Comparison of ENCODE assay signal across 27 mouse cellular contexts in genomic region chr3:149437763-149438162, GRCm38 (mm10).
DNase-seq lines count a peak whose midpoint lies in the region; ATAC-seq and TF ChIP-seq lines count a peak whose summit lies in the region.
"Had no signal": no experiment of that assay in that cellular context is flagged by ENCODE, and none has a peak within 500 bp of the region (broad histone marks: within the 10 kb centered on the region; RNA-seq: fewer than 3 reads in every experiment).

No protein-coding gene starts in this region.

- peak; percentile 59; the same call in 1 of the 2 replicates for ATAC-seq in hindbrain, postnatal 0 days
- ATAC-seq: forebrain, embryonic 13.5 days; intestine, embryonic 15.5 days; midbrain, embryonic 13.5 days had no signal

- H3K9me3 ChIP-seq in hindbrain, postnatal 0 days (ENCODE audit: low read length): no peaks in the 10 kb centered on the region
- no peaks in the 10 kb centered on the region for H3K9me3 ChIP-seq in hindbrain, embryonic 10.5 days
- no peaks in the 10 kb centered on the region for H3K9me3 ChIP-seq in embryonic facial prominence, embryonic 10.5 days
- H3K9me3 ChIP-seq: forebrain, embryonic 13.5 days; heart, embryonic 13.5 days; intestine, embryonic 15.5 days; limb, embryonic 15.5 days; liver, embryonic 15.5 days; midbrain, embryonic 13.5 days; neural tube, embryonic 15.5 days; stomach, embryonic 15.5 days had no signal

- no peaks in the 10 kb centered on the region for H3K79me2 ChIP-seq in liver, adult 2 months (ENCODE audit: control insufficient read depth, insufficient read depth, low read length)

- no peak overlapping the region for H3K4me2 ChIP-seq in hindbrain, postnatal 0 days (ENCODE audit: low read depth, low read length)
- H3K4me2 ChIP-seq: forebrain, embryonic 13.5 days; heart, embryonic 13.5 days; hindbrain, embryonic 14.5 days; intestine, embryonic 15.5 days; limb, embryonic 15.5 days; liver, embryonic 15.5 days; lung, embryonic 14.5 days; midbrain, embryonic 13.5 days; neural tube, embryonic 15.5 days; stomach, embryonic 15.5 days had no signal

- H3K36me3 ChIP-seq in hindbrain, postnatal 0 days (ENCODE audit: insufficient read depth, low read length): no peaks in the 10 kb centered on the region
- H3K36me3 ChIP-seq in hindbrain, embryonic 10.5 days: no peaks in the 10 kb centered on the region
- no peaks in the 10 kb centered on the region for H3K36me3 ChIP-seq in liver, adult 2 months (ENCODE audit: control insufficient read depth, insufficient read depth, low read length)
- H3K36me3 ChIP-seq in embryonic facial prominence, embryonic 10.5 days (replicated peaks): no peaks in the 10 kb centered on the region
- H3K36me3 ChIP-seq: heart, embryonic 13.5 days; intestine, embryonic 15.5 days; limb, embryonic 15.5 days; liver, embryonic 15.5 days; midbrain, embryonic 13.5 days; neural tube, embryonic 15.5 days; stomach, embryonic 15.5 days had no signal

- no peak overlapping the region for H3K27ac ChIP-seq in hindbrain, postnatal 0 days
- no peak overlapping the region for H3K27ac ChIP-seq in hindbrain, embryonic 10.5 days
- H3K27ac ChIP-seq in liver, adult 2 months (replicated peaks; ENCODE audit: insufficient read depth, low read depth, low read length): peak overlapping the region; percentile 66
- H3K27ac ChIP-seq in embryonic facial prominence, embryonic 10.5 days (replicated peaks): 0 out of 2 replicates have a peak overlapping the region, but pooled peaks have one; percentile 24
- H3K27ac ChIP-seq: forebrain, embryonic 13.5 days; heart, embryonic 13.5 days; hindbrain, embryonic 14.5 days; intestine, embryonic 15.5 days; limb, embryonic 15.5 days; liver, embryonic 15.5 days; midbrain, embryonic 13.5 days; neural tube, embryonic 15.5 days; stomach, embryonic 15.5 days had no signal

- H3K4me1 ChIP-seq in hindbrain, postnatal 0 days (ENCODE audit: insufficient read depth, low read length): no peaks in the 10 kb centered on the region
- peaks cover 5% of the 10 kb centered on the region; the same call in 1 of the 2 replicates for H3K4me1 ChIP-seq in hindbrain, embryonic 10.5 days (replicated peaks)
- peaks cover 2% of the 10 kb centered on the region; the same call in 1 of the 2 replicates for H3K4me1 ChIP-seq in liver, adult 2 months (ENCODE audit: control insufficient read depth, insufficient read depth, low read length)
- H3K4me1 ChIP-seq in embryonic facial prominence, embryonic 10.5 days: peaks cover 14% of the 10 kb centered on the region
- H3K4me1 ChIP-seq: forebrain, embryonic 13.5 days; intestine, embryonic 15.5 days; limb, embryonic 15.5 days; liver, embryonic 15.5 days; neural tube, embryonic 15.5 days; stomach, embryonic 15.5 days had no signal

- no peak for TF ChIP-seq POLR2A in liver, adult 2 months (IDR thresholded peaks at IDR 0.05; ENCODE audit: extremely low read depth, insufficient read depth, low read length)

- TF ChIP-seq CTCF in hindbrain, postnatal 0 days (IDR thresholded peaks at IDR 0.05; ENCODE audit: low read depth): no peak
- no peak for TF ChIP-seq CTCF in liver, adult 2 months (IDR thresholded peaks at IDR 0.05; ENCODE audit: low read depth, low read length)

- H3K9ac ChIP-seq in hindbrain, postnatal 0 days (replicated peaks; ENCODE audit: low read length): no peak overlapping the region
- H3K9ac ChIP-seq in liver, adult 2 months (ENCODE audit: low read depth, low read length): peak overlapping the region; percentile 36
- H3K9ac ChIP-seq: forebrain, embryonic 13.5 days; heart, embryonic 13.5 days; hindbrain, embryonic 14.5 days; intestine, embryonic 15.5 days; limb, embryonic 15.5 days; liver, embryonic 15.5 days; lung, embryonic 14.5 days; midbrain, embryonic 13.5 days; neural tube, embryonic 15.5 days; stomach, embryonic 15.5 days had no signal

- 67% methylated on average over 7 of the region's 8 CpGs for WGBS in hindbrain, postnatal 0 days
- 79% methylated on average over 8 of the region's 8 CpGs for WGBS in hindbrain, embryonic 10.5 days
- WGBS in liver, adult 2 months: 25% methylated on average over 8 of the region's 8 CpGs
- WGBS in embryonic facial prominence, embryonic 10.5 days: 81% methylated on average over 8 of the region's 8 CpGs

- no peaks in the 10 kb centered on the region for H3K27me3 ChIP-seq in hindbrain, postnatal 0 days (ENCODE audit: insufficient read depth, low read length)
- peaks cover 7% of the 10 kb centered on the region; the same call in 1 of the 2 replicates for H3K27me3 ChIP-seq in hindbrain, embryonic 10.5 days (ENCODE audit: insufficient read depth, poor library complexity, severe bottlenecking)
- H3K27me3 ChIP-seq in liver, adult 2 months (ENCODE audit: control insufficient read depth, insufficient read depth, low read length): no peaks in the 10 kb centered on the region
- H3K27me3 ChIP-seq in embryonic facial prominence, embryonic 10.5 days (replicated peaks; ENCODE audit: low read depth, poor library complexity, severe bottlenecking): peaks cover 6% of the 10 kb centered on the region; the same call in 1 of the 2 replicates
- H3K27me3 ChIP-seq: forebrain, embryonic 13.5 days; heart, embryonic 13.5 days; intestine, embryonic 15.5 days; limb, embryonic 15.5 days; liver, embryonic 15.5 days; midbrain, embryonic 13.5 days; neural tube, embryonic 15.5 days; stomach, embryonic 15.5 days had no signal

- DNase-seq in heart, adult 9 months (ENCODE audit: low spot score in 2 of 2): peak; percentile 6 to 19
- no peak for DNase-seq in heart, adult 8-10 months (ENCODE audit: low spot score)
- peak; percentile 20 for DNase-seq in hindbrain, postnatal 0 days (ENCODE audit: low spot score)
- no peak for DNase-seq in hindbrain, embryonic 10.5 days (ENCODE audit: low spot score)
- peak; percentile 95 for DNase-seq in liver, adult 2 months (ENCODE audit: extremely low read depth, low read depth, low spot score)
- no peak for DNase-seq in liver
- no peak for DNase-seq in embryonic facial prominence, embryonic 10.5 days (ENCODE audit: low spot score)
- DNase-seq in ovary, postnatal 14 days (ENCODE audit: low spot score): no peak
- DNase-seq: adrenal gland, postnatal 25 days; B cell, adult 2 months; cerebellum, adult 11-12 months; cerebellum, adult 9-11 months; embryo, embryonic 11 days; heart, postnatal 14 days; kidney, postnatal 4 days; right cerebral cortex, postnatal 25 days had no signal

- H3K4me3 ChIP-seq in hindbrain, postnatal 0 days (ENCODE audit: low read length): no peak overlapping the region
- H3K4me3 ChIP-seq in hindbrain, embryonic 10.5 days: no peak overlapping the region
- peak overlapping the region; percentile 36; the same call in 1 of the 2 replicates for H3K4me3 ChIP-seq in liver, adult 2 months (ENCODE audit: insufficient read depth, low read depth, low read length)
- no peak overlapping the region for H3K4me3 ChIP-seq in embryonic facial prominence, embryonic 10.5 days
- H3K4me3 ChIP-seq: erythroblast, embryonic 14.5 days; forebrain, embryonic 13.5 days; heart, embryonic 13.5 days; intestine, embryonic 15.5 days; limb, embryonic 15.5 days; liver, embryonic 15.5 days; midbrain, embryonic 13.5 days; neural tube, embryonic 15.5 days; stomach, embryonic 15.5 days had no signal

Comparison
In these comparisons a context has a peak if more than half of its experiments do, and no peak if none do; other contexts are left out.
1. DNase-seq: peak in heart, adult 9 months (2 of 2), hindbrain, postnatal 0 days (single experiment) and liver, adult 2 months (single experiment); none in heart, adult 8-10 months (single experiment), hindbrain, embryonic 10.5 days (single experiment), liver (single experiment), embryonic facial prominence, embryonic 10.5 days (single experiment) and ovary, postnatal 14 days (single experiment).
2. H3K27ac ChIP-seq: peak in liver, adult 2 months (single experiment) and embryonic facial prominence, embryonic 10.5 days (single experiment); none in hindbrain, postnatal 0 days (single experiment) and hindbrain, embryonic 10.5 days (single experiment).